Mouse (Mus musculus) liver, adult 2 months (tissue): ENCODE results near the gene Rapgef5.

Experiments
- CTCF ChIP-seq: fragments of 200-500 bp; IDR thresholded peaks from 2 replicates; pipeline ENCODE4 v1.5.1; 2011; ENCODE audit warnings: low read depth, low read length, control low read depth
- POLR2A ChIP-seq: fragments of 200-500 bp; IDR thresholded peaks from 2 replicates; pipeline ENCODE4 v1.6.1; 2011; ENCODE audit warnings: low read length, control low read depth; ENCODE audit not compliant: insufficient read depth; ENCODE audit errors: extremely low read depth

GRCm38 (mm10) chr12:117636139-117636772, 120.0 kb downstream of the Rapgef5 start:
- TF ChIP-seq POLR2A (no peak), CTCF (no peak)
